Mouse (Mus musculus) kidney, embryonic 15.5 days (tissue): Measurements from ENCODE around the gene Fbxw11. TPM values are rescaled to one million over a fixed set of nuclear protein-coding genes. Genes with fewer than 3 reads are reported as not detected.

Source experiments
- ATAC-seq: fragments of 200-750 bp; cut with Nextera tagmentation; replicated peaks from 2 replicates; pipeline ENCODE4 v1.8.0; 2017; ENCODE audit warnings: moderate TSS enrichment; ENCODE audit not compliant: low FRiP score
- H3K27ac ChIP-seq: fragments of 300-500 bp; sonication (generic); 2 replicates; pipeline ENCODE4 v1.5.1; 2015; ENCODE audit warnings: mild to moderate bottlenecking, inconsistent platforms
- H3K27me3 ChIP-seq: fragments of 300-500 bp; sonication (generic); 2 replicates; pipeline ENCODE4 v1.6.1; 2015; ENCODE audit warnings: inconsistent platforms
- H3K36me3 ChIP-seq: fragments of 300-500 bp; sonication (generic); 2 replicates; pipeline ENCODE4 v1.6.1; 2015; ENCODE audit warnings: inconsistent platforms
- H3K4me1 ChIP-seq: fragments of 300-500 bp; sonication (generic); 2 replicates; pipeline ENCODE4 v1.6.1; 2015; ENCODE audit warnings: inconsistent platforms
- H3K4me2 ChIP-seq: fragments of 300-500 bp; sonication (generic); 2 replicates; pipeline ENCODE4 v1.6.1; 2015; ENCODE audit warnings: moderate library complexity, mild to moderate bottlenecking, inconsistent platforms
- H3K4me3 ChIP-seq: fragments of 300-500 bp; sonication (generic); replicated peaks from 2 replicates; pipeline ENCODE4 v1.5.1; 2015; ENCODE audit warnings: mild to moderate bottlenecking, inconsistent platforms
- H3K9ac ChIP-seq: fragments of 300-500 bp; sonication (generic); 2 replicates; pipeline ENCODE4 v1.6.1; 2015; ENCODE audit warnings: mild to moderate bottlenecking, inconsistent platforms
- H3K9me3 ChIP-seq: fragments of 300-500 bp; sonication (generic); replicated peaks from 2 replicates; pipeline ENCODE4 v1.6.1; 2016; ENCODE audit warnings: inconsistent platforms
- WGBS: fragments of 180-500 bp; shearing (Covaris S2); methylation state at CpG from one replicate; pipeline ENCODE4 v1.1.7; 2015; ENCODE audit warnings: mixed read lengths; 5-methylcytosine and 5-hydroxymethylcytosine counted together
- polyA plus RNA-seq: library from polyadenylated mRNA; unstranded; fragments of >200 nt; fragmentation: Nextera tagmentation; extraction: Ambion mirVana; gene quantifications from 2 replicates; pipeline ENCODE4 v1.2.1, GENCODE M21; 2015

Gene Fbxw11
- 85.7 and 88.6 TPM in 2 replicates for polyA plus RNA-seq

DNA sequence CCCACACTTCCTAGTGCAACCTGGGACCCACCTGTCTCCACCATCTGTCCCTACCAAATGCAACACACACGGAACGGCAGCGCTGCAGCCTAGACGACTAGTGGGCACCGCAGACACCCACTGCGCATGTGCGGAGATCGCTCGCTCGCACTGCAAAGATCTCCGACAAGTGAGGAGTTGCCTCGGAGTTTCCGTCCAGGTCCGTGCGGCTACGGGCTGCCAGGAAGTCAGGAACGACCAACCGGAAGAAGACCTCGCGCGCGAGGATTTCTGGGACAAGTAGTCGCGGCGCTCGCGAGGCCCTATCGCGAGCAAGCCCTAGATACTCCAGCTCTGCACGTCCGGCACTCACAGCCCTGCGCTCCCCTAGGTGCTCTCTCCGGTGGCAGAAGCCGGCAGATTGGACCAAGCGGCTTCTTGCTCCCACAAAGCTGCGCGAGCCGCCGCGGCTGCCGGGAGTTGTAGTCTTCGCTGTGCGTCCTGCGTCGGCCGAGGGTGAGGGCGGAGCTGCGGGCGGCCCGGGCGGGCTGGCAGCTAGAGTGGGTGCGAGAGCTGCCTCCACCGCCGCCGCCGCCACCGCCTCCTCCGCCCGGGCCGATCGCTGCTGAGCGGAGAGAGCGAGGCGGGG, at the start of gene Fbxw11:
Gene Fbxw11 (plus strand): TSS at position 476 of the 628 bp plus-strand sequence.
- Histone ChIP-seq H3K27me3 (no peaks in the 10 kb centered on the region), H3K36me3 (no peaks in the 10 kb centered on the region), H3K27ac (peak within 1 kb of the TSS; percentile 99), H3K9me3 (no peaks in the 10 kb centered on the region), H3K4me2 (peak within 1 kb of the TSS; percentile 79), H3K4me3 (peak within 1 kb of the TSS; percentile 95), H3K4me1 (peaks cover 29% of the 10 kb centered on the region), H3K9ac (peak within 1 kb of the TSS; percentile 85)
- under 1% methylated on average over 60 of the region's 64 CpGs for WGBS
- peak; percentile 95 for ATAC-seq

DNA sequence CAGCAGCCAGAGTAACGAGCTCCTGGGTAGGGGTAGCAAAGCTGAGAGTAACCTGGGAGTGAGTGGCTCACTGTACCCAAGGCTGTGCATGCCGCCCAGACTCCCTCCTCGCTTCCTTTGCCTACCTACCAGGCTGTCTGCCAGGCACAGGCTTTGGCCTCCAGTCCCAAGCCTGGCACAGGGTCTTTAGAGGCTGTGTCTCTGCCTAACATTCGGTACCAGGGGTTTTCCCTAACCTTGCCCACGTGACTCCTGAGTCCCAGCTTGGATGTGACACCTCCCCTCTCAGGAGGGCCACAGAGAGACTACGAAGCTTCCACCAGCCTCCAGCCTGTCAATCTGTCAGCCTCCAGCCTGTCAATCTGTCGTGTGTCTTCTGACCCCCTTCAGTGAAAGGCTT, 49.4 kb upstream of the Fbxw11 start:
- no peak for ATAC-seq
- H3K4me1 ChIP-seq = peaks cover 2% of the 10 kb centered on the region
- H3K36me3 ChIP-seq = no peaks in the 10 kb centered on the region
- H3K27me3 ChIP-seq = no peaks in the 10 kb centered on the region
- H3K4me2 ChIP-seq = no peak overlapping the region
- no peaks in the 10 kb centered on the region for H3K9me3 ChIP-seq
- WGBS = 83% methylated on average over 7 of the region's 7 CpGs
- no peak overlapping the region for H3K9ac ChIP-seq
- H3K27ac ChIP-seq = no peak overlapping the region
- no peak overlapping the region for H3K4me3 ChIP-seq

DNA sequence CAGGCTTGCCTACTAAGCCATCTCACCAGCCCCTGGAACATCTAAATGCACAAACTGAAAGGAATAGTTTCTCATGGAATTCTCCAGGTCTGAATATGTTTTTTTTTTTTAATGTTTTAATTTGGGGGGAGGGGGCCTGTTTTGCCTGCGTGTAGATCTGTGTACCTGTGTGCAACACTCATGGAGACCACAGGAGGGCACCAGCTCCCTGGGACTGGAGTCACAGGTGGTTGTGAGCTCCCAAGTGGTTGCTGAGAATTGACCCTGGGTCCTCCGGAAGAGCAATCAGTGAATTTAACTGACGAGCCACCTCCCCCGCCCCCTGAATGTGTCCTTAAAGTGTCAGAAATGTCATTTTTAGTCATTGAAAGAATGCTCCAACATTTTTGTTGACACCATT, 48.4 kb upstream of the Fbxw11 start:
- 93% methylated on average over 4 of the region's 4 CpGs for WGBS
- no peak for ATAC-seq
- H3K27ac ChIP-seq = no peak overlapping the region

DNA sequence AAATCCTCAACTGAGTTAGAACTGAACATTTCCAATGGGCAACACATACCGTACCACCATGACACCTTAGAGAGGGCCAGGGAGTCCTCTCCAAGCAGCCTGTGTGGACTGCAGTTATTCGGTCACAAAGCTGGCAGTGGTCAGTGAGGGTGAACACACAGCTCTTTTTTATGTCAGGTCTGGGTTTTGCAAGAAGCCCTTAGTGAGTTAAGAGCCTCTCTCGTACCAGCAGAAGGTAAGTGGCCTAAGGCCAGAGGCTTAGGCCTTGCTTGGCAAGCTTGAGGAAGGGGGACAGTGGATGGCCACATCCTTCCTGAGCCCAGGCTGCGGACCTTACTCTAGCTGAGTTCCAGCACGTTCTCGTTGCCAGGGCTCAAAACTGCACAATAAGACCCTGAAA, 42.2 kb upstream of the Fbxw11 start:
- ATAC-seq = no peak
- no peaks in the 10 kb centered on the region for H3K9me3 ChIP-seq
- H3K27me3 ChIP-seq = no peaks in the 10 kb centered on the region
- H3K27ac ChIP-seq = no peak overlapping the region
- WGBS = 90% methylated on average over 6 of the region's 6 CpGs
- H3K9ac ChIP-seq = no peak overlapping the region
- peaks cover 24% of the 10 kb centered on the region for H3K4me1 ChIP-seq
- H3K4me2 ChIP-seq = no peak overlapping the region
- no peak overlapping the region for H3K4me3 ChIP-seq
- 0 out of 2 replicates have a peak, but pooled peaks cover 4% of the 10 kb centered on the region for H3K36me3 ChIP-seq

More for the DNA sequence above, 48.4 kb upstream of the Fbxw11 start:
- Histone ChIP-seq H3K9ac (no peak overlapping the region), H3K4me2 (no peak overlapping the region), H3K36me3 (0 out of 2 replicates have a peak, but pooled peaks cover 4% of the 10 kb centered on the region), H3K9me3 (no peaks in the 10 kb centered on the region), H3K4me3 (no peak overlapping the region), H3K4me1 (no peaks in the 10 kb centered on the region), H3K27me3 (no peaks in the 10 kb centered on the region)

DNA sequence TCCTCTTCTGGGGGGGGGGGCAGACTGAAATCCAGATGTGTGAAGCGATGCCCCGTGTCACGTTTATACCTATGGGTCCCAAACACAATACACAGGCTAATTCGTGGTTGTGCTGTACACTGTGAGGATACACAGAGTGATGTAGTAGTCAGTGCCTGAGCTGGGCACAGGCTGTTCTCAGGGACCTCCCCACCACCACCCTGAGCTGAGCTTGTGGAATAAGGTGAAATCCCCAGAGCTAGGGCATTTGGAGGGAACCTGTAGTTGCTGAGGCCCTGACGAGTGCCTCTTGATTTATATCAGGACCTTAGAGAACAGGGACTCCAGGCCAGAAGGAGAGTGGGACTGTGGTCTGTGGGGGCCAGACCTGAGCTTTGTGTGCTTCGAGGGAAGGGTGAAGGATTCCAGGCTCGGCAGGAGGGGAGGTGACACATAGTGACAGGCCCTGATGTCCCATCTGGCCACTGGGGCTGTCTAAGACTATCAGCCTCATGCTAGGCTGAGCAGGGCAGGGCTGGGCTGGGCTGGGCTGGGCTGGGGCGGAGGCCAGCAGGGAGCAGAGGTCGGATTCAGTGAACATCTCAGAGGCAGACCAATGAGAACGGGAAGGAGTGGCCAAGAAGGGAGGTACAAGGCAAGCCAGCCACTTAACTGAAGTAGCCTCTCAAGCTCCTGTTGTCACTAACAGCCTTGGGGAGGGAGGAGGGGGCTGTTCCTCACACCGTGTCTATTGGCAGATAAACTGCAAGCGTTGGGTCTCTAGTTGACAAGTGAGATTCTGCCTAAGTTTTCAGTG, 40.8 kb upstream of the Fbxw11 start:
- no peaks in the 10 kb centered on the region for H3K9me3 ChIP-seq
- H3K9ac ChIP-seq = peak overlapping the region; percentile 7; the same call in 1 of the 2 replicates
- 0 out of 2 replicates have a peak, but pooled peaks cover 4% of the 10 kb centered on the region for H3K36me3 ChIP-seq
- no peaks in the 10 kb centered on the region for H3K27me3 ChIP-seq
- 0 out of 2 replicates have a peak overlapping the region, but pooled peaks have one; percentile 9 for H3K27ac ChIP-seq
- H3K4me3 ChIP-seq = no peak overlapping the region
- 0 out of 2 replicates have a peak overlapping the region, but pooled peaks have one; percentile 13 for H3K4me2 ChIP-seq
- H3K4me1 ChIP-seq = peaks cover 26% of the 10 kb centered on the region
- 43% methylated on average over 12 of the region's 12 CpGs for WGBS
- ATAC-seq = peak; percentile 84

DNA sequence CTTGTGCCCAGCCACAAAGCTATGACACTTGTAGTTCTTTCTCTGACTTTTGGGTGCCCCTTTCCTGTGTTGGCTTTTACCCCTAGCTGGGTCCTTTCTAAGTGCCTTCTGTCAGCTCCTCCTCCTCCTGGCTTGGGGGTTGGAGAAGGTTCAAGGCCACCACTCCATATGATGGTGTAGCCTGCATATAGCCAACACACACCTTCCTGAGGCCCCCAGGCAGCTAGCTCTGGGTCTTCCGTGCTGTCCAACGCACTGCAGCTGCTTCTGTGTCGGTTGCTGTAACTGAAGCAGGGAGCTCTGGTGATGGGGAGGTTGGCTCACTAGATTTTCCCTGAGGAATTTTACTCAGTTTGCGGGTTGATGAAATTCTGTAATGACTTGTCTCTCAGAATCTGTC, 37.9 kb upstream of the Fbxw11 start:
- 52% methylated on average over 4 of the region's 4 CpGs for WGBS
- Histone ChIP-seq H3K4me1 (peaks cover 21% of the 10 kb centered on the region), H3K36me3 (no peaks in the 10 kb centered on the region), H3K4me3 (no peak overlapping the region), H3K4me2 (no peak overlapping the region), H3K9me3 (no peaks in the 10 kb centered on the region), H3K9ac (no peak overlapping the region), H3K27ac (peak overlapping the region; percentile 47), H3K27me3 (no peaks in the 10 kb centered on the region)
- ATAC-seq = no peak

DNA sequence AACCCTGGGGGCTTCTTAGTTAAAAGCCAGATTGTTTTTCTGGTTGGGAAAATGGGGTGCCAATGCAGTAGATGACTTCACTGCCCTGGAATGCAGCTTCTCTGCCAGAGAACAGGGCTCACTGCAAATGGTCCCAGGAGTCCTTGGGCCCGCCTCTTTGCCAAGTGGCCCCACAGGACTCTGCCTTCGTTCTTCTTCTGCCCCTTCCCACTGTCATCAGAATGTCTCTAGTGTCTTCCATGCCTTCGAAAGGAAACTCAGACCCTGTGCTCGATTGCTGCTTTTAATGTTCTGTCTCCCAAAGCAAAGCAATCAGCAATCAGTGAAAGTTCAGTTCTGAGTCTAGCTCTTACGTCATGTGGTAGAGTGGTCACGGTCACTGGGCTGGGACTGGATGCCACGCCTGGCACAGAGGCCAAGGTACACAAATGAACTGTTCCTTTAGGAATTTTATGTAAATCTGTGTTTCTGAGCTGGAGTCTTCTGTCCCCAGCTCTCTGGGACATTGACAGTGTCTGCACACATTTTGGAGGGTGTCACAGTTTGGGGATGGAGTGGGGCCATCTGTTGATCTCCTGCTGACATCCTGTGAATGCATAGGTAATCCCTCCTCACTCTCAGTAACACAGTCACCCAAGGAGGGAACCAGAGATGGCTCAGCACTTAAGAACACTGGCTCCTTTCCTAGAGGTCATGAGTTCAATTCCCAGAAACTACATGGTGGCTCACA, 37.2 kb upstream of the Fbxw11 start:
- H3K36me3 ChIP-seq = no peaks in the 10 kb centered on the region
- peak; percentile 54; the same call in 1 of the 2 replicates for ATAC-seq
- no peak overlapping the region for H3K9ac ChIP-seq
- 51% methylated on average over 7 of the region's 7 CpGs for WGBS
- no peak overlapping the region for H3K4me3 ChIP-seq
- no peaks in the 10 kb centered on the region for H3K9me3 ChIP-seq
- peak overlapping the region; percentile 47 for H3K27ac ChIP-seq
- H3K27me3 ChIP-seq = no peaks in the 10 kb centered on the region
- H3K4me1 ChIP-seq = peaks cover 20% of the 10 kb centered on the region
- 0 out of 2 replicates have a peak overlapping the region, but pooled peaks have one; percentile 17 for H3K4me2 ChIP-seq

DNA sequence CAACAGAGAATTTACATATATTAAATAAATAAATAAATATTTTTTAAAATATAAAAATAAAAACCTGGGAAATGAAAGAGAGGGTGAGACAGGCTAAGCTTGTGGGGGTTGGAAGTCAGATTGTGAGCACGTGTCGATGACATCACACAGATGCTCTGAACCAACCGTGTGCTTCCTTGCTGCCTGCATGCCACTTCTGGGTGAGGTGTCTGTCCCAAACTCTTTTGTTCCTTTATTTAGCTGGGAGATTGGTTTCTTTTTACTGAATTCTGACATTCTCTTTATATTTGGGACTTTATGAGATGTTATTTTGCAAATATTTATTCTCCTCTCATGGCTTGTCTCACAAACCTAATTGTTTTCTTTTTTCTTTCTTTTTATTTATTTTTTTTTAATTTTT, 36.6 kb upstream of the Fbxw11 start:
- Histone ChIP-seq H3K9me3 (no peaks in the 10 kb centered on the region), H3K27ac (no peak overlapping the region), H3K27me3 (no peaks in the 10 kb centered on the region), H3K36me3 (no peaks in the 10 kb centered on the region), H3K9ac (no peak overlapping the region), H3K4me3 (no peak overlapping the region), H3K4me1 (peaks cover 20% of the 10 kb centered on the region), H3K4me2 (no peak overlapping the region)
- 85% methylated on average over 3 of the region's 3 CpGs for WGBS
- no peak for ATAC-seq

DNA sequence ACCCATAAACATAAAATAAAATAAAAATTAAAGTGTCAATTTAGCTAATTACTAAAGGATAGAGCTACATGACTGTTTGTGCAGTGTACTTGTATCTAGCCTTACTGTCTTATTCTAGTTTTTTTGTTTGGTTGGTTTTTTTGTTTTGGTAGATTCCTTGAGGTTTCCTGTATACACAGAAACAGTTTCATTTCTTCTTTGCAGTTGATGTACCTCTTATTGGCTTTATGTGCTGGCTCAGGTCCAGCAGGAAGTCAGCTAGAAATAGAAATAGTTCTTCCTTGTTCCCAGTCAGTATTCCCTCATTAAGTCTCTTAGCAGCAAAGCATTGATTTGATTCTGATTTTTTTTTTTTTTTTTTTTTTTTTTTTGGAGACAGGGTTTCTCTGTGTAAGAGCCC, 35.2 kb upstream of the Fbxw11 start:
- peaks cover 14% of the 10 kb centered on the region for H3K4me1 ChIP-seq

DNA sequence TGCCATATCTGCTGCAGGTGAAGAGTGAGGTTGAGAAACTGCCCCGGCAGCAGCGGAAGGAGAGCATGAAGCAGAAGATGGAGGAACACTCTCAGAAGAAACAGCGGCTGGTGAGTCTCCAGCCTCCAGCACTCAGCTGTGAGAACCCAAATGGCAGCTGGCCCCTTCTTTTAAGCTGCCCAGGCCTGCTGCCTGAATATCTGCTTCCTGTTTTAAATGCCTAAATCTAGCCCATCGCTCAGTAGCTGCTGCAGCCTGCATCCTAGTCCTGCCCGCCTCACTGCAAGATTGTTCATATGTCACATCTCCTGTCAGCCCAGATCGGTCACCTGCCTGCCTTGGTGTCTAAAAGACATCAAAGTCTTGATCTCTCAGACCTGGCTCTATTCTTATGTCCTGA, 31.9 kb upstream of the Fbxw11 start:
- Histone ChIP-seq H3K4me2 (no peak overlapping the region), H3K9me3 (no peaks in the 10 kb centered on the region), H3K36me3 (peaks cover 10% of the 10 kb centered on the region; the same call in 1 of the 2 replicates), H3K27ac (no peak overlapping the region), H3K9ac (no peak overlapping the region), H3K27me3 (no peaks in the 10 kb centered on the region), H3K4me3 (no peak overlapping the region), H3K4me1 (peaks cover 3% of the 10 kb centered on the region; the same call in 1 of the 2 replicates)
- WGBS = 88% methylated on average over 6 of the region's 6 CpGs
- ATAC-seq = no peak

More for the DNA sequence above, 35.2 kb upstream of the Fbxw11 start:
- H3K9ac ChIP-seq = no peak overlapping the region
- no peaks in the 10 kb centered on the region for H3K27me3 ChIP-seq
- ATAC-seq = no peak
- no peak overlapping the region for H3K4me3 ChIP-seq
- H3K27ac ChIP-seq = no peak overlapping the region
- no peaks in the 10 kb centered on the region for H3K9me3 ChIP-seq
- no peak overlapping the region for H3K4me2 ChIP-seq
- no peaks in the 10 kb centered on the region for H3K36me3 ChIP-seq

DNA sequence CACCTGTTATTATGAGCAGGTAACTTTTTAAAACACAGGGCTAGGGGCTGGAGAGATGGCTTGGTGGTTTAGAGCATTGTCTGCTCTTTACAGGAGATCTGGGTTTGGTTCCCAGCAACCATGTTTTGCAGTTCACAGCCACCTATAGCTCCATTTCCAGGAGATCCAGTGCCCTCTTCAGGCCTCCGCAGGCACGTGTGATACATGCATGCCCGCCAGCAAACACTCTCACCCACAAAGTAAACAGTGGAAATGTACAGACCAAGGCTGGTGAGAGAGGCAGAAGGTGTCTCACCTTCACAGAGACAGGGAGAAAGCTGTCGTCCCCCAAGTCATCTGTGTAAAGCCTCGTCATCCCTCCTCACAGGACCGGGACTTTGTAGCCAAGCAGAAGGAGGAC, 30.2 kb upstream of the Fbxw11 start:
- Histone ChIP-seq H3K4me2 (no peak overlapping the region), H3K27ac (no peak overlapping the region), H3K27me3 (no peaks in the 10 kb centered on the region), H3K9ac (no peak overlapping the region), H3K4me1 (peaks cover 8% of the 10 kb centered on the region), H3K4me3 (no peak overlapping the region), H3K36me3 (peaks cover 10% of the 10 kb centered on the region; the same call in 1 of the 2 replicates), H3K9me3 (no peaks in the 10 kb centered on the region)
- 83% methylated on average over 6 of the region's 6 CpGs for WGBS
- ATAC-seq = no peak

DNA sequence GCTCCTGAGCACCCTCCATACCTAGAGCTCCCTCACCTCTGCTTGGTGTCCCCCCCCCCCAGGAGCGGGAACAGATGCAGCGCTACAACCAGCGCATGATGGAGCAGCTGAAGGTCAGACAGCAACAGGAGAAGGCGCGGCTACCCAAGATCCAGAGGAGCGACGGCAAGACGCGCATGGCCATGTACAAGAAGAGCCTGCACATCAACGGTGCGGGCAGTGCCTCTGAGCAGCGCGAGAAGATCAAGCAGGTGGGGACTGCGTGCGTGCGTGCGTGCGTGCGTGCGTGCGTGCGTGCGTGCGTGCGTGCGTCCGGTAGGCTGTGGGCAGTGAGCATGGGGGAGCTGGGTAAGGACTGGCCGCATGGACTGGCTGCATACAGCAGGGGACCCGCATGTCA, 28.1 kb upstream of the Fbxw11 start:
- Histone ChIP-seq H3K9ac (no peak overlapping the region), H3K27ac (no peak overlapping the region), H3K4me2 (no peak overlapping the region), H3K27me3 (no peaks in the 10 kb centered on the region), H3K4me3 (no peak overlapping the region), H3K4me1 (peaks cover 15% of the 10 kb centered on the region), H3K36me3 (peaks cover 15% of the 10 kb centered on the region; the same call in 1 of the 2 replicates), H3K9me3 (no peaks in the 10 kb centered on the region)
- ATAC-seq = no peak
- 92% methylated on average over 29 of the region's 29 CpGs for WGBS
